Mouse (Mus musculus) C2C12 (cell line): ENCODE data around the gene Pitx1.

ENCODE experiments used
- CEBPB ChIP-seq: IDR thresholded peaks from one replicate; pipeline ENCODE4 v1.6.1; 2011; ENCODE audit warnings: low read depth, mild to moderate bottlenecking, control low read depth, moderate library complexity
- CTCF ChIP-seq: IDR thresholded peaks from one replicate; pipeline ENCODE4 v1.5.1; 2011; ENCODE audit not compliant: control insufficient read depth, insufficient read depth, insufficient read length
- FOSL1 ChIP-seq: IDR thresholded peaks from one replicate; pipeline ENCODE4 v1.8.0; 2011; ENCODE audit warnings: mild to moderate bottlenecking, low read length; ENCODE audit not compliant: poor library complexity, insufficient read depth, severe bottlenecking
- MAX ChIP-seq: IDR thresholded peaks from one replicate; pipeline ENCODE4 v1.6.1; 2011; ENCODE audit warnings: mild to moderate bottlenecking, control low read depth
- MYOG ChIP-seq: IDR thresholded peaks from one replicate; pipeline ENCODE4 v1.6.1; 2011; ENCODE audit not compliant: control insufficient read depth, insufficient read length; ENCODE audit errors: extremely low read depth
- USF1 ChIP-seq: IDR thresholded peaks from one replicate; pipeline ENCODE4 v1.6.1; 2011; ENCODE audit warnings: low read depth, mild to moderate bottlenecking, control low read depth, moderate library complexity

- TF ChIP-seq CTCF (no peak), MAX (no peak), FOSL1 (no peak), MYOG (no peak), CEBPB (no peak), USF1 (no peak)
Observed at GRCm38 (mm10) chr13:55847805-55848204, 11.8 kb upstream of the Pitx1 start.
